Mouse (Mus musculus) frontal cortex, postnatal 10 days (tissue): ENCODE results near the gene Baz1b.

Experiments
- DNase-seq, 2 experiments: peaks; one replicate each; pipeline ENCODE4 v3.0.0; 2022; ENCODE audit warnings: low spot score in 2 of 2, mixed read lengths in 1 of 2

Baz1b gene

GRCm38 (mm10) chr5:135186621-135187348, at the start of gene Baz1b:
TSS of gene Baz1b (plus strand) at chr5:135187264.
- DNase-seq, result peak; percentile 98

- no peak for DNase-seq
Measured at GRCm38 (mm10) chr5:135139881-135140280, 47.2 kb upstream of the Baz1b start.

GRCm38 (mm10) chr5:135144469-135144868, 42.6 kb upstream of the Baz1b start:
- no peak for DNase-seq

GRCm38 (mm10) chr5:135145532-135145931, 41.5 kb upstream of the Baz1b start:
- no peak for DNase-seq

- DNase-seq, result no peak
Measured at GRCm38 (mm10) chr5:135145955-135146354, 41.1 kb upstream of the Baz1b start.

GRCm38 (mm10) chr5:135148715-135149052, 38.4 kb upstream of the Baz1b start:
- no peak for DNase-seq

GRCm38 (mm10) chr5:135149053-135149819, 37.8 kb upstream of the Baz1b start, which contains the start of gene Tbl2:
TSS of gene Tbl2 (plus strand) at chr5:135149657.
- peak; percentile 97 to 98 for DNase-seq

- DNase-seq, result no peak
Measured at GRCm38 (mm10) chr5:135149820-135150178, 37.3 kb upstream of the Baz1b start.

- no peak for DNase-seq
Measured at GRCm38 (mm10) chr5:135156496-135156895, 30.6 kb upstream of the Baz1b start.

- DNase-seq, result no peak
Measured at GRCm38 (mm10) chr5:135161221-135161620, 25.8 kb upstream of the Baz1b start.

- no peak for DNase-seq
Measured at GRCm38 (mm10) chr5:135161650-135162049, 25.4 kb upstream of the Baz1b start.

GRCm38 (mm10) chr5:135162361-135162760, 24.7 kb upstream of the Baz1b start:
- DNase-seq, result no peak

GRCm38 (mm10) chr5:135162821-135163220, 24.2 kb upstream of the Baz1b start:
- no peak for DNase-seq

GRCm38 (mm10) chr5:135166909-135167308, 20.2 kb upstream of the Baz1b start:
- DNase-seq, result no peak

- DNase-seq, result no peak
Measured at GRCm38 (mm10) chr5:135167469-135167868, 19.6 kb upstream of the Baz1b start.

GRCm38 (mm10) chr5:135168063-135169062, 18.7 kb upstream of the Baz1b start, which contains the start of gene Bcl7b:
TSS of gene Bcl7b (plus strand) at chr5:135168283.
- DNase-seq, result peak; percentile 97

GRCm38 (mm10) chr5:135169479-135169878, 17.6 kb upstream of the Baz1b start:
- DNase-seq, result no peak

- no peak for DNase-seq
Measured at GRCm38 (mm10) chr5:135171688-135172220, 15.3 kb upstream of the Baz1b start.

- DNase-seq, result no peak
Measured at GRCm38 (mm10) chr5:135172986-135173385, 14.1 kb upstream of the Baz1b start.

GRCm38 (mm10) chr5:135175086-135175485, 12.0 kb upstream of the Baz1b start:
- DNase-seq, result no peak

GRCm38 (mm10) chr5:135178523-135178922, 8.5 kb upstream of the Baz1b start:
- DNase-seq, result no peak

GRCm38 (mm10) chr5:135178996-135179395, 8.1 kb upstream of the Baz1b start:
- DNase-seq, result no peak
